Mouse (Mus musculus) lung, adult 18-20 months (tissue): Measurements from ENCODE around the gene Olfr1280.
"Not testable (repeated sequence)": the region's sequence is repeated elsewhere in the genome, so short reads cannot be mapped to it uniquely, and the experiment has no call there.

Source experiments
- DNase-seq, 2 experiments: peaks; one replicate each; pipeline ENCODE4 v3.0.0; 2022; ENCODE audit warnings: mixed read lengths in 2 of 2

The Olfr1280 gene

GRCm38 (mm10) chr2:111313717-111314116 lies at the start of gene Olfr1280:
TSS of gene Olfr1280 (plus strand) at chr2:111314017.
- DNase-seq, result no peak

GRCm38 (mm10) chr2:111274006-111274405 lies 39.8 kb upstream of the Olfr1280 start, which contains the start of gene Olfr1277:
TSS of gene Olfr1277 (minus strand) at chr2:111274106.
- DNase-seq, result no peak

- no peak for DNase-seq
Measured at GRCm38 (mm10) chr2:111289836-111290235, 24.0 kb upstream of the Olfr1280 start, which contains the start of gene Olfr1278. TSS of gene Olfr1278 (plus strand) at chr2:111290136.

GRCm38 (mm10) chr2:111298541-111298940 lies 15.3 kb upstream of the Olfr1280 start:
- DNase-seq, result no peak

- DNase-seq, result no peak
Measured at GRCm38 (mm10) chr2:111300374-111300773, 13.4 kb upstream of the Olfr1280 start, which contains the start of gene Olfr1279. TSS of gene Olfr1279 (plus strand) at chr2:111300635.

- no peak for DNase-seq
Measured at GRCm38 (mm10) chr2:111326220-111326619, 12.4 kb downstream of the Olfr1280 start, which contains the start of gene Olfr1281. TSS of gene Olfr1281 (plus strand) at chr2:111326520.

GRCm38 (mm10) chr2:111333721-111334120 lies 19.9 kb downstream of the Olfr1280 start:
- DNase-seq, result not testable (repeated sequence)

- DNase-seq, result no peak
Measured at GRCm38 (mm10) chr2:111335976-111336375, 22.2 kb downstream of the Olfr1280 start, which contains the start of gene Olfr1282. TSS of gene Olfr1282 (minus strand) at chr2:111336076.

- no peak for DNase-seq
Measured at GRCm38 (mm10) chr2:111366490-111366889, 52.7 kb downstream of the Olfr1280 start, which contains the start of gene Olfr1283. TSS of gene Olfr1283 (plus strand) at chr2:111366790.

- DNase-seq, result no peak
Measured at GRCm38 (mm10) chr2:111375222-111375621, 61.4 kb downstream of the Olfr1280 start, which contains the start of gene Olfr1284. TSS of gene Olfr1284 (plus strand) at chr2:111375522.
